Mouse (Mus musculus): Measurements from ENCODE around the gene Ppp1r1c. TPM values are rescaled to one million over a fixed set of nuclear protein-coding genes. Genes with fewer than 3 reads are reported as not detected.

The Ppp1r1c gene
- polyA plus RNA-seq, 1 experiment from 2014 or later: not detected

DNA sequence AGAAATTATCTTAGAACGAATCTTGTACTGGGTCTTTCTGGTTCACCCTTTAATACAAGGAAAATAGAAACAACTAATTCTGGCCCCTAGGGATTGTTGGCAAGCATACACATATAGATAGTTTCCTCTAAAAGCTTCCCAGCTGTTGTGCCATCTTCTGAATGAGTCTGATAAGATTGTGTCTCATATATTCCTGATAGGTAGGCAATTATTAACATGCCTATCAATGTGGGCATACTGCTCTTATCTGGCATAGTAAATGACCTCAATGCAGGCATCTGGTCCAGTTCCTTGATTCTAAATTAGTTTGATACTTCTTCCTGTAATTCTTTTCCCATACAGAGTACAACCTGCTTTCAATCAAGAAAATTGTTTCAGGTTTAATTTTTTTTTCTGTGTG lies 14.8 kb downstream of the Ppp1r1c start:
- H3K9ac ChIP-seq (ENCODE audit: low read depth, low read length): no peak overlapping the region
- 71% methylated on average over 1 of the region's 1 CpGs for WGBS
- no peak overlapping the region for H3K4me3 ChIP-seq (ENCODE audit: low read length)
- no peaks in the 10 kb centered on the region for H3K36me3 ChIP-seq (ENCODE audit: control insufficient read depth, insufficient read depth, low read length)
- H3K27ac ChIP-seq (ENCODE audit: low read length): no peak overlapping the region
- H3K27me3 ChIP-seq (replicated peaks; ENCODE audit: control insufficient read depth, insufficient read depth, low read length): no peaks in the 10 kb centered on the region
- H3K4me2 ChIP-seq (ENCODE audit: low read depth, low read length): no peak overlapping the region
- ATAC-seq: no peak
- H3K9me3 ChIP-seq (ENCODE audit: control insufficient read depth, low read length): no peaks in the 10 kb centered on the region
- H3K4me1 ChIP-seq (ENCODE audit: control insufficient read depth, insufficient read depth, low read length): no peaks in the 10 kb centered on the region

DNA sequence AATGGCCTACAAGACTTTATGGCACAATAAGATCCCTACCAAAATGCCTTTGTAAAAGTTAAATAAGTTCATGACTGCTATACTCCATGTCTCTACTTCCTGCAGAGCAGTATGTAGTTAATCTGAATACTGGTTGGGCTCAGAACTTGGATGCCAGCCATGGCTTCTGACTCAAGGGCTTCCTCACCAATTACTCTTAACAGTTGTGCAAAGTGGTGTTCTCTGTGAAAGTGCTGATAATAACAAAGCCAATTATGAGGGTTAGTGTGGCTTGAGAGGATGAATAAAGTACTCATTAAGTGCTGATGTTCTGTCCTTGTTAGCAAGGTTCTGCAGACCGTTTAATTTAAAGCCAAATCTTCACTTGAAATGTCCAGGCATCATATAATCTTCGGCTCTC lies 31.4 kb downstream of the Ppp1r1c start:
- no peak overlapping the region for H3K4me3 ChIP-seq (ENCODE audit: low read length)
- no peaks in the 10 kb centered on the region for H3K27me3 ChIP-seq (replicated peaks; ENCODE audit: control insufficient read depth, insufficient read depth, low read length)
- H3K9ac ChIP-seq (ENCODE audit: low read depth, low read length): no peak overlapping the region
- no peaks in the 10 kb centered on the region for H3K9me3 ChIP-seq (ENCODE audit: control insufficient read depth, low read length)
- H3K36me3 ChIP-seq (ENCODE audit: control insufficient read depth, insufficient read depth, low read length): no peaks in the 10 kb centered on the region
- ATAC-seq: no peak
- H3K27ac ChIP-seq (ENCODE audit: low read length): no peak overlapping the region
- H3K4me2 ChIP-seq (ENCODE audit: low read depth, low read length): no peak overlapping the region
- 71% methylated on average over 2 of the region's 2 CpGs for WGBS
- no peaks in the 10 kb centered on the region for H3K4me1 ChIP-seq (ENCODE audit: control insufficient read depth, insufficient read depth, low read length)

GRCm38 (mm10) chr2:79741966-79742365 lies 34.4 kb downstream of the Ppp1r1c start:
- no peaks in the 10 kb centered on the region for H3K27me3 ChIP-seq (replicated peaks; ENCODE audit: control insufficient read depth, insufficient read depth, low read length)
- no peaks in the 10 kb centered on the region for H3K4me1 ChIP-seq (ENCODE audit: control insufficient read depth, insufficient read depth, low read length)
- no peak overlapping the region for H3K27ac ChIP-seq (ENCODE audit: low read length)
- H3K9me3 ChIP-seq (ENCODE audit: control insufficient read depth, low read length): no peaks in the 10 kb centered on the region
- H3K9ac ChIP-seq (ENCODE audit: low read depth, low read length): no peak overlapping the region
- 78% methylated on average over 2 of the region's 2 CpGs for WGBS
- H3K36me3 ChIP-seq (ENCODE audit: control insufficient read depth, insufficient read depth, low read length): no peaks in the 10 kb centered on the region
- ATAC-seq: no peak
- no peak overlapping the region for H3K4me3 ChIP-seq (ENCODE audit: low read length)
- no peak overlapping the region for H3K4me2 ChIP-seq (ENCODE audit: low read depth, low read length)

- no peaks in the 10 kb centered on the region for H3K36me3 ChIP-seq (ENCODE audit: control insufficient read depth, insufficient read depth, low read length)
- no peak overlapping the region for H3K27ac ChIP-seq (ENCODE audit: low read length)
- H3K4me2 ChIP-seq (ENCODE audit: low read depth, low read length): no peak overlapping the region
- no peak overlapping the region for H3K9ac ChIP-seq (ENCODE audit: low read depth, low read length)
- no peak for ATAC-seq
- no peak overlapping the region for H3K4me3 ChIP-seq (ENCODE audit: low read length)
- no peaks in the 10 kb centered on the region for H3K27me3 ChIP-seq (replicated peaks; ENCODE audit: control insufficient read depth, insufficient read depth, low read length)
- no peaks in the 10 kb centered on the region for H3K4me1 ChIP-seq (ENCODE audit: control insufficient read depth, insufficient read depth, low read length)
- WGBS: 91% methylated on average over 4 of the region's 4 CpGs
- no peaks in the 10 kb centered on the region for H3K9me3 ChIP-seq (ENCODE audit: control insufficient read depth, low read length)
These were observed 36.6 kb downstream of the Ppp1r1c start for GRCm38 (mm10) chr2:79744164-79744563.

GRCm38 (mm10) chr2:79751685-79752084 lies 44.1 kb downstream of the Ppp1r1c start:
- Histone ChIP-seq H3K27me3 (replicated peaks; ENCODE audit: control insufficient read depth, insufficient read depth, low read length) (no peaks in the 10 kb centered on the region), H3K9me3 (ENCODE audit: control insufficient read depth, low read length) (no peaks in the 10 kb centered on the region), H3K36me3 (ENCODE audit: control insufficient read depth, insufficient read depth, low read length) (no peaks in the 10 kb centered on the region), H3K4me2 (ENCODE audit: low read depth, low read length) (no peak overlapping the region), H3K27ac (ENCODE audit: low read length) (no peak overlapping the region), H3K4me3 (ENCODE audit: low read length) (no peak overlapping the region), H3K9ac (ENCODE audit: low read depth, low read length) (no peak overlapping the region), H3K4me1 (ENCODE audit: control insufficient read depth, insufficient read depth, low read length) (no peaks in the 10 kb centered on the region)
- 70% methylated on average over 3 of the region's 3 CpGs for WGBS
- no peak for ATAC-seq

- no peaks in the 10 kb centered on the region for H3K27me3 ChIP-seq (replicated peaks; ENCODE audit: control insufficient read depth, insufficient read depth, low read length)
- peak overlapping the region; percentile 38; the same call in 1 of the 2 replicates for H3K27ac ChIP-seq (ENCODE audit: low read length)
- WGBS: 72% methylated on average over 4 of the region's 4 CpGs
- H3K9me3 ChIP-seq (ENCODE audit: control insufficient read depth, low read length): no peaks in the 10 kb centered on the region
- peaks cover 8% of the 10 kb centered on the region for H3K4me1 ChIP-seq (ENCODE audit: control insufficient read depth, insufficient read depth, low read length)
- no peak overlapping the region for H3K4me3 ChIP-seq (ENCODE audit: low read length)
- H3K36me3 ChIP-seq (ENCODE audit: control insufficient read depth, insufficient read depth, low read length): no peaks in the 10 kb centered on the region
- no peak overlapping the region for H3K9ac ChIP-seq (ENCODE audit: low read depth, low read length)
- no peak overlapping the region for H3K4me2 ChIP-seq (ENCODE audit: low read depth, low read length)
- no peak for ATAC-seq
These were observed 52.4 kb downstream of the Ppp1r1c start for GRCm38 (mm10) chr2:79760018-79760417.

DNA sequence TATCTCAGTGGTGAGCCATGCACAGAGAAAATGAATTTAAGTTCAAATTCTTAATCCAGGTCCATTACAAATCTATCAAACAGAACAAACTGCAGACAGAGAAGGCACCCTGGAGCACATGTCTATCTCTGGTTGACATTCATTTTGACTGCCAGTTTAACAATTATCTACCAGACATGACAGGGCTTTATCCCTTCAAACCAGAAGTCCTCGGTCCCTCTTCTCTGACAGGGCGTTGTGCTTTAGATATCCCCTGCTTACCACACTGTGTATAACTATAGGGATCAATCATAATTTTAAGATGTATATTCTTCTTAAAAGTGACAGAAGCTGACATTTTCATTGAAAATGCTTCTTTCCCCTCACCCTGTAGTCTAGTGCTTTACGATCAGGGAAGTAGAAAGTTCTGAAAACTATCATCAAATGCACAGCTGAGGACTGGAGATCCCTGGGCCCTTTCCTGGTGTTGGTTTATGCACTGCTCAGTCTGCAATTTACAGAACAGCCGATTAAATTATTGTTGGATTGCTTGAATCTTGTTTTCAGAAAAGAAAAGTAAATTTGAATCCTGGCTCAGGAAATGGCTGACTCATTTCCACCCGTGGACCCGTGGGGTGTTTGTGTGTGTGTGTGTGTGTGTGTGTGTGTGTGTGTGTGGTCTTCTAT lies 55.3 kb downstream of the Ppp1r1c start:
- Histone ChIP-seq H3K27me3 (replicated peaks; ENCODE audit: control insufficient read depth, insufficient read depth, low read length) (no peaks in the 10 kb centered on the region), H3K4me3 (ENCODE audit: low read length) (no peak overlapping the region), H3K27ac (ENCODE audit: low read length) (no peak overlapping the region), H3K4me2 (ENCODE audit: low read depth, low read length) (no peak overlapping the region), H3K9me3 (ENCODE audit: control insufficient read depth, low read length) (no peaks in the 10 kb centered on the region), H3K36me3 (ENCODE audit: control insufficient read depth, insufficient read depth, low read length) (no peaks in the 10 kb centered on the region), H3K9ac (ENCODE audit: low read depth, low read length) (no peak overlapping the region), H3K4me1 (ENCODE audit: control insufficient read depth, insufficient read depth, low read length) (peaks cover 8% of the 10 kb centered on the region)
- 68% methylated on average over 6 of the region's 6 CpGs for WGBS
- ATAC-seq: no peak

GRCm38 (mm10) chr2:79765032-79765431 lies 57.5 kb downstream of the Ppp1r1c start:
- H3K36me3 ChIP-seq (ENCODE audit: control insufficient read depth, insufficient read depth, low read length): no peaks in the 10 kb centered on the region
- H3K27ac ChIP-seq (ENCODE audit: low read length): no peak overlapping the region; the same call in 1 of the 2 replicates
- H3K9ac ChIP-seq (ENCODE audit: low read depth, low read length): no peak overlapping the region
- no peak for ATAC-seq
- WGBS: 74% methylated on average over 3 of the region's 3 CpGs
- H3K4me2 ChIP-seq (ENCODE audit: low read depth, low read length): no peak overlapping the region
- H3K4me1 ChIP-seq (ENCODE audit: control insufficient read depth, insufficient read depth, low read length): peaks cover 12% of the 10 kb centered on the region
- no peaks in the 10 kb centered on the region for H3K27me3 ChIP-seq (replicated peaks; ENCODE audit: control insufficient read depth, insufficient read depth, low read length)
- no peak overlapping the region for H3K4me3 ChIP-seq (ENCODE audit: low read length)
- no peaks in the 10 kb centered on the region for H3K9me3 ChIP-seq (ENCODE audit: control insufficient read depth, low read length)

GRCm38 (mm10) chr2:79765723-79766122 lies 58.1 kb downstream of the Ppp1r1c start:
- no peak for ATAC-seq
- Histone ChIP-seq H3K9ac (ENCODE audit: low read depth, low read length) (no peak overlapping the region), H3K36me3 (ENCODE audit: control insufficient read depth, insufficient read depth, low read length) (no peaks in the 10 kb centered on the region), H3K27me3 (replicated peaks; ENCODE audit: control insufficient read depth, insufficient read depth, low read length) (no peaks in the 10 kb centered on the region), H3K4me2 (ENCODE audit: low read depth, low read length) (no peak overlapping the region), H3K4me1 (ENCODE audit: control insufficient read depth, insufficient read depth, low read length) (peaks cover 10% of the 10 kb centered on the region; the same call in 1 of the 2 replicates), H3K27ac (ENCODE audit: low read length) (no peak overlapping the region), H3K4me3 (ENCODE audit: low read length) (no peak overlapping the region), H3K9me3 (ENCODE audit: control insufficient read depth, low read length) (no peaks in the 10 kb centered on the region)
- 61% methylated on average over 7 of the region's 7 CpGs for WGBS

DNA sequence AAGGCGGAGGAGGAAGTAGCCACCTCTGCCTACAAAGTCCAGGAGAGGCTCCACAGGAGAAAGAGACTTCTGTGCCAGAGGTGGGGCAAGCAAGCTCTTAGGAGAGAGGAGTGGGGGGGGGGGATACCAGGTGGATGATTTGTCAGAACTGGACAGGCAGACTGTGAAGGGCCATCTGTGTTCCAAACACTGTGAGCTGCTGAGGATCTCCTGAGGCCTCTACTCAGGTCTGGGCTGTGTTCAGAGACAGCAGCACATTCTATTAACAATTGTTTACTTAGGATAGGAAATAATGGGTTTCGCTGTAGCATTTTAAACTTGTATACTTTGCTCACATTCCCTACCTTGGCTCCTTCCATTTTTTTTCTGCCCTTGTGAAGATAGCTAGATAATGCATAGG lies 61.0 kb downstream of the Ppp1r1c start:
- peak; percentile 64 for ATAC-seq
- Histone ChIP-seq H3K9me3 (ENCODE audit: control insufficient read depth, low read length) (no peaks in the 10 kb centered on the region), H3K4me2 (ENCODE audit: low read depth, low read length) (no peak overlapping the region), H3K4me3 (ENCODE audit: low read length) (no peak overlapping the region), H3K27me3 (replicated peaks; ENCODE audit: control insufficient read depth, insufficient read depth, low read length) (no peaks in the 10 kb centered on the region), H3K36me3 (ENCODE audit: control insufficient read depth, insufficient read depth, low read length) (no peaks in the 10 kb centered on the region), H3K4me1 (ENCODE audit: control insufficient read depth, insufficient read depth, low read length) (peaks cover 7% of the 10 kb centered on the region; the same call in 1 of the 2 replicates), H3K9ac (ENCODE audit: low read depth, low read length) (no peak overlapping the region), H3K27ac (ENCODE audit: low read length) (no peak overlapping the region)
- 64% methylated on average over 2 of the region's 2 CpGs for WGBS
